ENCODE assay signal across 17 mouse cellular contexts in genomic region chr5:131631998-131632379, GRCm38 (mm10).
DNase-seq lines count a peak whose midpoint lies in the region; ATAC-seq lines count a peak whose summit lies in the region.
"Had no signal": no experiment of that assay in that cellular context is flagged by ENCODE, and none has a peak within 500 bp of the region (broad histone marks: within the 10 kb centered on the region; RNA-seq: fewer than 3 reads in every experiment).

No protein-coding gene starts in this region.

- no peaks in the 10 kb centered on the region for H3K36me3 ChIP-seq in hindbrain, embryonic 13.5 days
- no peaks in the 10 kb centered on the region for H3K36me3 ChIP-seq in hindbrain, embryonic 11.5 days (ENCODE audit: control insufficient read depth, insufficient read depth, low read length)
- no peaks in the 10 kb centered on the region for H3K36me3 ChIP-seq in embryonic facial prominence, embryonic 10.5 days (replicated peaks)
- H3K36me3 ChIP-seq in embryonic facial prominence, embryonic 13.5 days, result no peaks in the 10 kb centered on the region
- no peaks in the 10 kb centered on the region for H3K36me3 ChIP-seq in limb, embryonic 10.5 days
- H3K36me3 ChIP-seq: liver, embryonic 13.5 days; lung, embryonic 15.5 days had no signal

- 57% methylated on average over 4 of the region's 4 CpGs for WGBS in hindbrain, embryonic 13.5 days
- WGBS in hindbrain, embryonic 11.5 days, result 61% methylated on average over 4 of the region's 4 CpGs
- WGBS in embryonic facial prominence, embryonic 10.5 days, result 56% methylated on average over 4 of the region's 4 CpGs
- WGBS in embryonic facial prominence, embryonic 13.5 days, result 20% methylated on average over 4 of the region's 4 CpGs
- 67% methylated on average over 4 of the region's 4 CpGs for WGBS in limb, embryonic 10.5 days

- H3K4me3 ChIP-seq in hindbrain, embryonic 13.5 days, result no peak overlapping the region
- H3K4me3 ChIP-seq in hindbrain, embryonic 11.5 days (ENCODE audit: low read depth, low read length), result no peak overlapping the region
- H3K4me3 ChIP-seq in embryonic facial prominence, embryonic 10.5 days, result no peak overlapping the region
- no peak overlapping the region for H3K4me3 ChIP-seq in embryonic facial prominence, embryonic 13.5 days
- no peak overlapping the region for H3K4me3 ChIP-seq in limb, embryonic 10.5 days
- H3K4me3 ChIP-seq: erythroblast, embryonic 14.5 days; liver, embryonic 13.5 days; lung, embryonic 15.5 days had no signal

- H3K4me2 ChIP-seq in hindbrain, embryonic 13.5 days, result no peak overlapping the region
- no peak overlapping the region for H3K4me2 ChIP-seq in hindbrain, embryonic 11.5 days (replicated peaks; ENCODE audit: low read depth, low read length)
- H3K4me2 ChIP-seq in embryonic facial prominence, embryonic 13.5 days, result no peak overlapping the region
- H3K4me2 ChIP-seq: liver, embryonic 13.5 days; lung, embryonic 15.5 days; midbrain, embryonic 11.5 days had no signal

- DNase-seq in hindbrain, embryonic 11.5 days (ENCODE audit: low spot score), result no peak
- no peak for DNase-seq in embryonic facial prominence, embryonic 10.5 days (ENCODE audit: low spot score)
- no peak for DNase-seq in limb, embryonic 10.5 days (ENCODE audit: low spot score)
- no peak for DNase-seq in embryo, embryonic 10 days (ENCODE audit: low spot score)
- no peak for DNase-seq in c-Kit-positive CD71-positive TER-119-positive erythroid progenitor cells, embryonic 14.5 days (ENCODE audit: low spot score)
- DNase-seq: cerebellum, adult 9-11 months; gastrocnemius, postnatal 25 days; heart, postnatal 14 days; liver, embryonic 13.5 days; thymus, postnatal 14 days had no signal

- ATAC-seq in hindbrain, embryonic 13.5 days (ENCODE audit: low FRiP score), result no peak
- no peak for ATAC-seq in hindbrain, embryonic 11.5 days (ENCODE audit: low FRiP score)
- no peak for ATAC-seq in embryonic facial prominence, embryonic 13.5 days (ENCODE audit: insufficient number of reproducible peaks, insufficient read depth, low FRiP score, low TSS enrichment, low read depth)

- no peaks in the 10 kb centered on the region for H3K9me3 ChIP-seq in hindbrain, embryonic 13.5 days
- H3K9me3 ChIP-seq in hindbrain, embryonic 11.5 days (ENCODE audit: control insufficient read depth, low read length), result no peaks in the 10 kb centered on the region
- no peaks in the 10 kb centered on the region for H3K9me3 ChIP-seq in embryonic facial prominence, embryonic 10.5 days
- no peaks in the 10 kb centered on the region for H3K9me3 ChIP-seq in embryonic facial prominence, embryonic 13.5 days
- H3K9me3 ChIP-seq in limb, embryonic 10.5 days (replicated peaks), result no peaks in the 10 kb centered on the region
- H3K9me3 ChIP-seq: liver, embryonic 13.5 days; lung, embryonic 15.5 days had no signal

- peaks cover 36% of the 10 kb centered on the region for H3K4me1 ChIP-seq in hindbrain, embryonic 13.5 days (replicated peaks)
- peaks cover 5% of the 10 kb centered on the region for H3K4me1 ChIP-seq in hindbrain, embryonic 11.5 days (replicated peaks; ENCODE audit: control insufficient read depth, insufficient read depth, low read length)
- peaks cover 25% of the 10 kb centered on the region for H3K4me1 ChIP-seq in embryonic facial prominence, embryonic 10.5 days
- H3K4me1 ChIP-seq in embryonic facial prominence, embryonic 13.5 days, result peaks cover 25% of the 10 kb centered on the region
- H3K4me1 ChIP-seq in limb, embryonic 10.5 days, result peaks cover 27% of the 10 kb centered on the region
- H3K4me1 ChIP-seq: liver, embryonic 13.5 days; lung, embryonic 15.5 days had no signal

- H3K9ac ChIP-seq in hindbrain, embryonic 13.5 days, result no peak overlapping the region
- no peak overlapping the region for H3K9ac ChIP-seq in hindbrain, embryonic 11.5 days (ENCODE audit: low read depth, low read length)
- H3K9ac ChIP-seq in embryonic facial prominence, embryonic 13.5 days, result no peak overlapping the region
- H3K9ac ChIP-seq: liver, embryonic 13.5 days; lung, embryonic 15.5 days had no signal

- peak overlapping the region; percentile 68 for H3K27ac ChIP-seq in hindbrain, embryonic 13.5 days
- no peak overlapping the region for H3K27ac ChIP-seq in hindbrain, embryonic 11.5 days (ENCODE audit: low read depth, low read length)
- H3K27ac ChIP-seq in embryonic facial prominence, embryonic 10.5 days (replicated peaks), result peak overlapping the region; percentile 78
- H3K27ac ChIP-seq in embryonic facial prominence, embryonic 13.5 days, result peak overlapping the region; percentile 64
- H3K27ac ChIP-seq in limb, embryonic 10.5 days, result peak overlapping the region; percentile 84
- H3K27ac ChIP-seq: kidney, postnatal 0 days; liver, embryonic 13.5 days; lung, embryonic 15.5 days; macrophage had no signal

- H3K27me3 ChIP-seq in hindbrain, embryonic 13.5 days, result no peaks in the 10 kb centered on the region
- H3K27me3 ChIP-seq in hindbrain, embryonic 11.5 days (ENCODE audit: control insufficient read depth, insufficient read depth, low read length), result 0 out of 2 replicates have a peak, but pooled peaks cover 2% of the 10 kb centered on the region
- peaks cover 51% of the 10 kb centered on the region for H3K27me3 ChIP-seq in embryonic facial prominence, embryonic 10.5 days (replicated peaks; ENCODE audit: low read depth, poor library complexity, severe bottlenecking)
- H3K27me3 ChIP-seq in embryonic facial prominence, embryonic 13.5 days, result no peaks in the 10 kb centered on the region
- H3K27me3 ChIP-seq in limb, embryonic 10.5 days (ENCODE audit: low read depth, poor library complexity, severe bottlenecking), result no peaks in the 10 kb centered on the region
- H3K27me3 ChIP-seq: liver, embryonic 13.5 days; lung, embryonic 15.5 days had no signal
